ENCODE assay signal across 12 mouse cellular contexts in the genomic region with DNA sequence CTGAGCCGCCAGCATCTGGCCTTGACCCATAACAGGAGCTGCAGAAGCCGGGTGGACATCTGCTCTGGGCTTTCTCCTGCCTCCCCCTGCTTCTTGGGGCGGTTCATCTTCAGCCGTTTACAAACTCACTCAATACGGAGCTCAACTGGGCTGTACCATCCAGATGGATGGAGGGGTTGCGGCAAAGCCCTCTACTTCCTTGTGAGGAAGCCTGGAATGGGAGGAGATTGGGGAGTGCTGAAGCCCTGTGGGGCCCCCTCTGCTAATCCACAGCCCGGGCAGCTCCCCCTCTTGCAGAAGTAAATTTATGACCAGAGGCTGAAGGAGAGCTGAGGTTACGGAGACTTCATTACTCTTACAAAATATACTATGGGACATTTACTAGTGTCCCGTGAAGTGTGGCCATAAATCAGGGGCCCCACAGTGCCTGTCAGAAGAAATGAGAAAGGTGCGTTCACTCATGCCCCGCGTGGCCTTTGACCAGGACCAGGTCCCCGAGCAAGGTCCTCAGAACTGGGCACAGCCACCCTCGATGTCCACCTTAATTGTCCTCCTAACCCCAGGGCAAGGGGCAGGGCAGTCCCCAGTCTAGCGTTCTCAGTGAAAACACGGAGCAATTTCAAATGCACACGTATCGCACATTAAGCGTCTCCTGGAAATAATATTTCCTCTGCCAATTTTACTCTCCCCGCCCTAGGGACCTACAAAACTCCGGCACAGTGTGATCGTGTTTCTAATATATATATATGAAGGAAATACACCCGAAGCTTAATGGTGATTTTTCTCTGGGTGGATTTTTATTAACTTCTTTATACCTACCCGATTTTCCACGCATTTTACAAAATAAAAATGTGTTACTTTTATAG.
DNase-seq lines count a peak whose midpoint lies in the region; ATAC-seq lines count a peak whose summit lies in the region.
"Had no signal": no experiment of that assay in that cellular context is flagged by ENCODE, and none has a peak within 500 bp of the region (broad histone marks: within the 10 kb centered on the region; RNA-seq: fewer than 3 reads in every experiment).

No protein-coding gene starts in this region.

- no peaks in the 10 kb centered on the region for H3K27me3 ChIP-seq in hindbrain, embryonic 10.5 days (ENCODE audit: insufficient read depth, poor library complexity, severe bottlenecking)
- H3K27me3 ChIP-seq in hindbrain, embryonic 11.5 days (ENCODE audit: control insufficient read depth, insufficient read depth, low read length): no peaks in the 10 kb centered on the region
- no peaks in the 10 kb centered on the region; the same call in 1 of the 2 replicates for H3K27me3 ChIP-seq in embryonic facial prominence, embryonic 14.5 days (replicated peaks; ENCODE audit: control insufficient read depth, insufficient read depth, low read length)
- H3K27me3 ChIP-seq in forebrain, embryonic 13.5 days: no peaks in the 10 kb centered on the region

- H3K4me1 ChIP-seq in hindbrain, embryonic 10.5 days (replicated peaks): peaks cover 11% of the 10 kb centered on the region; the same call in 1 of the 2 replicates
- no peaks in the 10 kb centered on the region for H3K4me1 ChIP-seq in hindbrain, embryonic 11.5 days (replicated peaks; ENCODE audit: control insufficient read depth, insufficient read depth, low read length)
- peaks cover 21% of the 10 kb centered on the region for H3K4me1 ChIP-seq in embryonic facial prominence, embryonic 14.5 days (ENCODE audit: control insufficient read depth, insufficient read depth, low read length)
- no peaks in the 10 kb centered on the region for H3K4me1 ChIP-seq in forebrain, embryonic 13.5 days

- no peak overlapping the region for H3K4me3 ChIP-seq in hindbrain, embryonic 10.5 days
- H3K4me3 ChIP-seq in hindbrain, embryonic 11.5 days (ENCODE audit: low read depth, low read length): no peak overlapping the region
- H3K4me3 ChIP-seq in embryonic facial prominence, embryonic 14.5 days (ENCODE audit: low read depth, low read length): no peak overlapping the region
- H3K4me3 ChIP-seq in forebrain, embryonic 13.5 days: no peak overlapping the region
- H3K4me3 ChIP-seq: layer of hippocampus, adult 2 months had no signal

- no peaks in the 10 kb centered on the region for H3K36me3 ChIP-seq in hindbrain, embryonic 10.5 days
- H3K36me3 ChIP-seq in hindbrain, embryonic 11.5 days (ENCODE audit: control insufficient read depth, insufficient read depth, low read length): no peaks in the 10 kb centered on the region
- no peaks in the 10 kb centered on the region for H3K36me3 ChIP-seq in embryonic facial prominence, embryonic 14.5 days (ENCODE audit: control insufficient read depth, insufficient read depth, low read length)
- H3K36me3 ChIP-seq in forebrain, embryonic 13.5 days (ENCODE audit: poor library complexity, severe bottlenecking): no peaks in the 10 kb centered on the region

- H3K9me3 ChIP-seq in hindbrain, embryonic 10.5 days: no peaks in the 10 kb centered on the region
- H3K9me3 ChIP-seq in hindbrain, embryonic 11.5 days (ENCODE audit: control insufficient read depth, low read length): no peaks in the 10 kb centered on the region
- H3K9me3 ChIP-seq in embryonic facial prominence, embryonic 14.5 days (ENCODE audit: control insufficient read depth, low read length): no peaks in the 10 kb centered on the region
- no peaks in the 10 kb centered on the region for H3K9me3 ChIP-seq in forebrain, embryonic 13.5 days (replicated peaks)

- H3K4me2 ChIP-seq in hindbrain, embryonic 11.5 days (replicated peaks; ENCODE audit: low read depth, low read length): no peak overlapping the region
- peak overlapping the region; percentile 26 for H3K4me2 ChIP-seq in embryonic facial prominence, embryonic 14.5 days (ENCODE audit: low read depth, low read length)
- H3K4me2 ChIP-seq in forebrain, embryonic 13.5 days: no peak overlapping the region

- no peak for ATAC-seq in hindbrain, embryonic 11.5 days (ENCODE audit: low FRiP score)
- no peak for ATAC-seq in embryonic facial prominence, embryonic 14.5 days (ENCODE audit: low read depth)
- no peak for ATAC-seq in forebrain, embryonic 13.5 days
- ATAC-seq: liver, postnatal 0 days had no signal

- WGBS in hindbrain, embryonic 10.5 days: 77% methylated on average over 25 of the region's 25 CpGs
- WGBS in hindbrain, embryonic 11.5 days: 71% methylated on average over 25 of the region's 25 CpGs
- WGBS in embryonic facial prominence, embryonic 14.5 days: 46% methylated on average over 25 of the region's 25 CpGs
- 87% methylated on average over 25 of the region's 25 CpGs for WGBS in forebrain, embryonic 13.5 days

- DNase-seq in hindbrain, embryonic 10.5 days (ENCODE audit: low spot score): peak; percentile 19
- no peak for DNase-seq in hindbrain, embryonic 11.5 days (ENCODE audit: low spot score)
- DNase-seq in embryonic facial prominence, embryonic 14.5 days (ENCODE audit: low spot score): no peak
- DNase-seq in kidney, postnatal 25 days: peak; percentile 39 to 82
- DNase-seq in ovary, postnatal 36 days (ENCODE audit: low spot score): peak; percentile 51
- no peak for DNase-seq in left cerebral cortex, adult 9 months (ENCODE audit: low spot score in 2 of 2)
- no peak for DNase-seq in left cerebral cortex, adult 18-20 months (ENCODE audit: low spot score in 2 of 2)
- DNase-seq: cerebellum, adult 11 months; heart, adult 18-20 months; liver, postnatal 0 days had no signal

- no peak overlapping the region for H3K27ac ChIP-seq in hindbrain, embryonic 10.5 days
- H3K27ac ChIP-seq in hindbrain, embryonic 11.5 days (ENCODE audit: low read depth, low read length): no peak overlapping the region
- 0 out of 2 replicates have a peak overlapping the region, but pooled peaks have one; percentile 31 for H3K27ac ChIP-seq in embryonic facial prominence, embryonic 14.5 days (replicated peaks; ENCODE audit: low read depth, low read length)
- no peak overlapping the region for H3K27ac ChIP-seq in forebrain, embryonic 13.5 days
- H3K27ac ChIP-seq: layer of hippocampus, adult 2 months had no signal

- H3K9ac ChIP-seq in hindbrain, embryonic 11.5 days (ENCODE audit: low read depth, low read length): no peak overlapping the region
- 0 out of 2 replicates have a peak overlapping the region, but pooled peaks have one; percentile 23 for H3K9ac ChIP-seq in embryonic facial prominence, embryonic 14.5 days (ENCODE audit: low read depth, low read length)
- H3K9ac ChIP-seq in forebrain, embryonic 13.5 days: no peak overlapping the region
- H3K9ac ChIP-seq: liver, postnatal 0 days had no signal

Comparison
In these comparisons a context has a peak if more than half of its experiments do, and no peak if none do; other contexts are left out.
1. DNase-seq: peak in hindbrain, embryonic 10.5 days (single experiment), kidney, postnatal 25 days (2 of 2) and ovary, postnatal 36 days (single experiment); none in hindbrain, embryonic 11.5 days (single experiment), embryonic facial prominence, embryonic 14.5 days (single experiment), left cerebral cortex, adult 9 months (0 of 2) and left cerebral cortex, adult 18-20 months (0 of 2).